Mouse (Mus musculus): Measurements from ENCODE around the gene Esd. TPM values are rescaled to one million over a fixed set of nuclear protein-coding genes. Genes with fewer than 3 reads are reported as not detected.
A peak's percentile ranks its signal among the peaks of the same experiment; 100 is the strongest.

Gene Esd
- polyA plus RNA-seq, 1 experiment from 2014 or later = 307 TPM

- Histone ChIP-seq H3K27ac (replicated peaks) (no peak overlapping the region), H3K27me3 (replicated peaks; ENCODE audit: low read depth, poor library complexity, severe bottlenecking) (no peaks in the 10 kb centered on the region), H3K4me1 (peaks cover 8% of the 10 kb centered on the region), H3K4me3 (no peak overlapping the region), H3K9me3 (no peaks in the 10 kb centered on the region), H3K36me3 (replicated peaks) (peaks cover 68% of the 10 kb centered on the region)
- WGBS = 96% methylated on average over 6 of the region's 6 CpGs
- DNase-seq (ENCODE audit: low spot score) = no peak
These were observed 4.8 kb downstream of the Esd start for GRCm38 (mm10) chr14:74736850-74737249.

- no peaks in the 10 kb centered on the region for H3K9me3 ChIP-seq
- 56% methylated on average over 10 of the region's 10 CpGs for WGBS
- H3K4me1 ChIP-seq = peaks cover 4% of the 10 kb centered on the region; the same call in 1 of the 2 replicates
- DNase-seq (ENCODE audit: low spot score) = peak; percentile 74
- H3K27me3 ChIP-seq (replicated peaks; ENCODE audit: low read depth, poor library complexity, severe bottlenecking) = no peaks in the 10 kb centered on the region
- no peak overlapping the region for H3K4me3 ChIP-seq
- H3K36me3 ChIP-seq (replicated peaks) = peaks cover 12% of the 10 kb centered on the region
- no peak overlapping the region for H3K27ac ChIP-seq (replicated peaks)
These were observed 32.3 kb downstream of the Esd start for GRCm38 (mm10) chr14:74764191-74764918.

GRCm38 (mm10) chr14:74767892-74768291 lies 35.8 kb downstream of the Esd start:
- peaks cover 28% of the 10 kb centered on the region for H3K36me3 ChIP-seq (replicated peaks)
- H3K4me3 ChIP-seq = no peak overlapping the region
- no peak for DNase-seq (ENCODE audit: low spot score)
- no peaks in the 10 kb centered on the region for H3K9me3 ChIP-seq
- H3K27ac ChIP-seq (replicated peaks) = no peak overlapping the region
- peaks cover 4% of the 10 kb centered on the region; the same call in 1 of the 2 replicates for H3K4me1 ChIP-seq
- no peaks in the 10 kb centered on the region for H3K27me3 ChIP-seq (replicated peaks; ENCODE audit: low read depth, poor library complexity, severe bottlenecking)
- WGBS = 93% methylated on average over 1 of the region's 1 CpGs

- Histone ChIP-seq H3K4me3 (no peak overlapping the region), H3K27ac (replicated peaks) (no peak overlapping the region), H3K4me1 (no peaks in the 10 kb centered on the region), H3K9me3 (no peaks in the 10 kb centered on the region), H3K27me3 (replicated peaks; ENCODE audit: low read depth, poor library complexity, severe bottlenecking) (no peaks in the 10 kb centered on the region), H3K36me3 (replicated peaks) (peaks cover 26% of the 10 kb centered on the region)
- WGBS = 86% methylated on average over 10 of the region's 10 CpGs
- DNase-seq (ENCODE audit: low spot score) = no peak
These were observed 42.0 kb downstream of the Esd start for GRCm38 (mm10) chr14:74774046-74774619.

GRCm38 (mm10) chr14:74784243-74784934 lies 52.3 kb downstream of the Esd start:
- no peaks in the 10 kb centered on the region; the same call in 1 of the 2 replicates for H3K4me1 ChIP-seq
- no peak for DNase-seq (ENCODE audit: low spot score)
- 82% methylated on average over 11 of the region's 11 CpGs for WGBS

GRCm38 (mm10) chr14:74787717-74788116 lies 55.6 kb downstream of the Esd start:
- Histone ChIP-seq H3K4me1 (peaks cover 10% of the 10 kb centered on the region), H3K4me3 (no peak overlapping the region), H3K9me3 (no peaks in the 10 kb centered on the region), H3K27me3 (replicated peaks; ENCODE audit: low read depth, poor library complexity, severe bottlenecking) (no peaks in the 10 kb centered on the region), H3K27ac (replicated peaks) (no peak overlapping the region), H3K36me3 (replicated peaks) (peaks cover 29% of the 10 kb centered on the region)
- 86% methylated on average over 3 of the region's 3 CpGs for WGBS
- DNase-seq (ENCODE audit: low spot score) = no peak

More at GRCm38 (mm10) chr14:74784243-74784934, 52.3 kb downstream of the Esd start:
- Histone ChIP-seq H3K9me3 (no peaks in the 10 kb centered on the region), H3K4me3 (no peak overlapping the region), H3K27me3 (replicated peaks; ENCODE audit: low read depth, poor library complexity, severe bottlenecking) (no peaks in the 10 kb centered on the region), H3K36me3 (replicated peaks) (peaks cover 29% of the 10 kb centered on the region), H3K27ac (replicated peaks) (no peak overlapping the region)

GRCm38 (mm10) chr14:74788766-74789165 lies 56.7 kb downstream of the Esd start:
- 83% methylated on average over 8 of the region's 8 CpGs for WGBS
- no peaks in the 10 kb centered on the region for H3K27me3 ChIP-seq (replicated peaks; ENCODE audit: low read depth, poor library complexity, severe bottlenecking)
- peaks cover 10% of the 10 kb centered on the region for H3K4me1 ChIP-seq
- DNase-seq (ENCODE audit: low spot score) = no peak
- no peak overlapping the region for H3K27ac ChIP-seq (replicated peaks)
- peaks cover 26% of the 10 kb centered on the region for H3K36me3 ChIP-seq (replicated peaks)
- H3K9me3 ChIP-seq = no peaks in the 10 kb centered on the region
- H3K4me3 ChIP-seq = no peak overlapping the region

GRCm38 (mm10) chr14:74790535-74790934 lies 58.4 kb downstream of the Esd start:
- H3K27ac ChIP-seq (replicated peaks) = no peak overlapping the region
- no peaks in the 10 kb centered on the region for H3K27me3 ChIP-seq (replicated peaks; ENCODE audit: low read depth, poor library complexity, severe bottlenecking)
- H3K4me3 ChIP-seq = no peak overlapping the region
- no peaks in the 10 kb centered on the region for H3K9me3 ChIP-seq
- 79% methylated on average over 5 of the region's 5 CpGs for WGBS
- H3K36me3 ChIP-seq (replicated peaks) = peaks cover 17% of the 10 kb centered on the region
- DNase-seq (ENCODE audit: low spot score) = no peak
- peaks cover 10% of the 10 kb centered on the region for H3K4me1 ChIP-seq

GRCm38 (mm10) chr14:74792793-74793192 lies 60.7 kb downstream of the Esd start:
- Histone ChIP-seq H3K4me1 (peaks cover 13% of the 10 kb centered on the region), H3K27me3 (replicated peaks; ENCODE audit: low read depth, poor library complexity, severe bottlenecking) (no peaks in the 10 kb centered on the region), H3K4me3 (no peak overlapping the region), H3K27ac (replicated peaks) (no peak overlapping the region), H3K9me3 (no peaks in the 10 kb centered on the region), H3K36me3 (replicated peaks) (peaks cover 14% of the 10 kb centered on the region)
- no peak for DNase-seq (ENCODE audit: low spot score)
- whole genome bisulfite sequencing = 80% methylated on average over 6 of the region's 6 CpGs

- Histone ChIP-seq H3K9me3 (no peaks in the 10 kb centered on the region), H3K4me3 (no peak overlapping the region), H3K36me3 (replicated peaks) (peaks cover 15% of the 10 kb centered on the region), H3K4me1 (peaks cover 13% of the 10 kb centered on the region), H3K27ac (replicated peaks) (no peak overlapping the region), H3K27me3 (replicated peaks; ENCODE audit: low read depth, poor library complexity, severe bottlenecking) (no peaks in the 10 kb centered on the region)
- 81% methylated on average over 12 of the region's 12 CpGs for WGBS
- no peak for DNase-seq (ENCODE audit: low spot score)
These were observed 62.8 kb downstream of the Esd start for GRCm38 (mm10) chr14:74794931-74795330.

- 80% methylated on average over 10 of the region's 10 CpGs for WGBS
- Histone ChIP-seq H3K9me3 (peaks cover 8% of the 10 kb centered on the region; the same call in 1 of the 2 replicates), H3K27ac (replicated peaks) (no peak overlapping the region)
These were observed 65.4 kb downstream of the Esd start for GRCm38 (mm10) chr14:74797386-74798062.

More at GRCm38 (mm10) chr14:74797386-74798062, 65.4 kb downstream of the Esd start:
- Histone ChIP-seq H3K4me1 (0 out of 2 replicates have a peak, but pooled peaks cover 3% of the 10 kb centered on the region), H3K36me3 (replicated peaks) (peaks cover 35% of the 10 kb centered on the region), H3K4me3 (no peak overlapping the region), H3K27me3 (replicated peaks; ENCODE audit: low read depth, poor library complexity, severe bottlenecking) (no peaks in the 10 kb centered on the region)
- DNase-seq (ENCODE audit: low spot score) = no peak

Measured in embryonic facial prominence, embryonic 10.5 days (tissue).